Mouse (Mus musculus) CH12F3 (cell line): ENCODE data around the gene Prl7b1.

ENCODE experiments used
- in situ Hi-C: fragments of 300-500 bp; cut with MboI; formaldehyde crosslinking; loops from 2 replicates; pipeline ENCODE4 v1.14.3; 2020; ENCODE audit warnings: low sequenced_read_pairs

The Prl7b1 gene

DNA sequence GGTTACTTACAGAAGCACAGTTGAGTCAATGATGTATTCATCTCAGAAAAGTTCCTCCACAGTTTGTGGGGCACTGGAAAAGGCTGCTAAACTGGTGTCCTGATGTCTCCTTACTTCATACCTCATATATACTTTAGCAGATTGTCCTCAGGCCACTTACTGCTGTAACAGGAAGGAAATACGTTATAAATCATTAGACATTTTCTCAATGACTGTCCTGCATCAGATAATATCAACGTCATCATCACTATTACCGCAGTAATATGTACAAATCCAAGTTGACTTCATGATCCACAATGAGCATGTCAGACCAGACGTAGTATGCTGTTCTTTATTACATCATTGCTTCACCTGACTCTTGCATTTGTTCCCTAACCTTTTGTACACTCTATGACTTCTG is at the start of gene Prl7b1:
Gene Prl7b1, minus strand, starts transcription at position 101 of the 400 bp plus-strand sequence.
- in situ Hi-C loops, result no loop called here

DNA sequence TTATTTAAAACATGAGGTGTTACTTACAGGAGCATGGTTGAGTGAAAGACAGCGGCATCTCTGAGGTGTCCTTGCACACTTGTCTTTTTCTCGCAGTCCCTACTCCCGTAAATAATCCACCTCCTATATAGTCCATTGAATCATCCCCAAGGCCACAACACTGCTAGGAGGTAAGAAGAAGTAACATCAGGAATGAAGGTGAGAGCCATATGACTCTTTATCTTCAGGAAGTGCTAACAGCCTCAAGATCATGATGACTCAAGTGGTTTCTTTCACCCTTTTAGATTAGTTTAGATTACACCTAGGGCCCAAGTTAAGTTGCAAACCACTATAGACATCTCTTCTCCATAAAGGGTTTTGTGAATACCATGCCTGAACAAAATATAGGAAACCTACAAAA is 32.0 kb upstream of the Prl7b1 start, which contains the start of gene Prl7a1:
Gene Prl7a1, minus strand, starts transcription at position 101 of the 400 bp plus-strand sequence.
- in situ Hi-C loops, result no loop called here

GRCm38 (mm10) chr13:27582071-27582470 is 28.3 kb downstream of the Prl7b1 start, which contains the start of gene Prl8a1:
Prl8a1 (minus strand) TSS chr13:27582171.
- in situ Hi-C loops, result no loop called here

- in situ Hi-C loops, result no loop called here
Measured at GRCm38 (mm10) chr13:27564506-27564905, 45.9 kb downstream of the Prl7b1 start, which contains the start of gene Prl8a9. Prl8a9 (minus strand) TSS chr13:27564606.

- in situ Hi-C loops, result no loop called here
Measured at GRCm38 (mm10) chr13:27553336-27553735, 57.0 kb downstream of the Prl7b1 start.
